In genomic region chr4:70509987-70510386, GRCm38 (mm10) we compare ENCODE assay signal across 19 mouse cellular contexts. TPM values are rescaled to one million over a fixed set of nuclear protein-coding genes. Genes with fewer than 3 reads are reported as not detected.
A peak's percentile ranks its signal among the peaks of the same experiment; 100 is the strongest.
DNase-seq lines count a peak whose midpoint lies in the region; ATAC-seq and TF ChIP-seq lines count a peak whose summit lies in the region.
"Had no signal": no experiment of that assay in that cellular context is flagged by ENCODE, and none has a peak within 500 bp of the region (broad histone marks: within the 10 kb centered on the region; RNA-seq: fewer than 3 reads in every experiment).

No protein-coding gene starts in this region.

- no peak overlapping the region for H3K27ac ChIP-seq in forebrain, embryonic 12.5 days
- H3K27ac ChIP-seq in forebrain, embryonic 14.5 days (ENCODE audit: low read depth, low read length) = no peak overlapping the region; the same call in 1 of the 2 replicates
- peak overlapping the region; percentile 72 for H3K27ac ChIP-seq in layer of hippocampus, adult 2 months
- peak overlapping the region; percentile 35; the same call in 1 of the 2 replicates for H3K27ac ChIP-seq in neural tube, embryonic 13.5 days (replicated peaks)
- H3K27ac ChIP-seq in neural tube, embryonic 15.5 days (replicated peaks) = no peak overlapping the region; the same call in 1 of the 2 replicates
- H3K27ac ChIP-seq: embryonic facial prominence, embryonic 15.5 days; forebrain, embryonic 13.5 days; gastrocnemius, adult 2 months; hindbrain, embryonic 12.5 days had no signal

- H3K36me3 ChIP-seq in forebrain, embryonic 12.5 days (replicated peaks) = no peaks in the 10 kb centered on the region
- H3K36me3 ChIP-seq in forebrain, embryonic 14.5 days (ENCODE audit: control insufficient read depth, insufficient read depth, low read length) = no peaks in the 10 kb centered on the region
- no peaks in the 10 kb centered on the region for H3K36me3 ChIP-seq in neural tube, embryonic 13.5 days
- H3K36me3 ChIP-seq in neural tube, embryonic 15.5 days = no peaks in the 10 kb centered on the region
- H3K36me3 ChIP-seq: embryonic facial prominence, embryonic 15.5 days; heart, embryonic 12.5 days; hindbrain, embryonic 12.5 days had no signal

- DNase-seq in forebrain, embryonic 14.5 days (ENCODE audit: low spot score) = no peak
- DNase-seq in layer of hippocampus, adult 2 months (ENCODE audit: low spot score in 2 of 2) = no peak
- no peak for DNase-seq in layer of hippocampus, postnatal 36 days
- no peak for DNase-seq in MN1 (ENCODE audit: low spot score)
- DNase-seq: adrenal gland, adult 2 months; adrenal gland, postnatal 25 days; cerebellum, postnatal 14 days; gastrocnemius, adult 2 months; gastrocnemius, postnatal 25 days had no signal

- no peak for TF ChIP-seq CTCF in layer of hippocampus, adult 2 months (conservative IDR thresholded peaks at IDR 0.05)

- no peaks in the 10 kb centered on the region for H3K27me3 ChIP-seq in forebrain, embryonic 12.5 days
- no peaks in the 10 kb centered on the region for H3K27me3 ChIP-seq in forebrain, embryonic 14.5 days (replicated peaks; ENCODE audit: control insufficient read depth, insufficient read depth, low read length)
- H3K27me3 ChIP-seq in neural tube, embryonic 13.5 days = no peaks in the 10 kb centered on the region
- no peaks in the 10 kb centered on the region for H3K27me3 ChIP-seq in neural tube, embryonic 15.5 days (replicated peaks)
- H3K27me3 ChIP-seq: CH12.LX; embryonic facial prominence, embryonic 15.5 days; forebrain, embryonic 13.5 days; heart, embryonic 12.5 days; hindbrain, embryonic 12.5 days had no signal

- H3K4me2 ChIP-seq in forebrain, embryonic 12.5 days = no peak overlapping the region
- no peak overlapping the region for H3K4me2 ChIP-seq in forebrain, embryonic 14.5 days (ENCODE audit: low read length)
- no peak overlapping the region for H3K4me2 ChIP-seq in neural tube, embryonic 13.5 days
- no peak overlapping the region for H3K4me2 ChIP-seq in neural tube, embryonic 15.5 days
- H3K4me2 ChIP-seq: embryonic facial prominence, embryonic 15.5 days; forebrain, embryonic 13.5 days; heart, embryonic 12.5 days; hindbrain, embryonic 12.5 days had no signal

- peak; percentile 49; the same call in 1 of the 2 replicates for ATAC-seq in forebrain, embryonic 12.5 days (ENCODE audit: low FRiP score)
- ATAC-seq in forebrain, embryonic 14.5 days = no peak; the same call in 1 of the 2 replicates
- ATAC-seq in neural tube, embryonic 13.5 days (ENCODE audit: low read depth) = no peak
- no peak for ATAC-seq in neural tube, embryonic 15.5 days (ENCODE audit: low FRiP score)
- ATAC-seq: inflammation-experienced regulatory T-cells, adult 6 months had no signal

- H3K4me1 ChIP-seq in forebrain, embryonic 12.5 days = peaks cover 10% of the 10 kb centered on the region; the same call in 1 of the 2 replicates
- peaks cover 6% of the 10 kb centered on the region; the same call in 1 of the 2 replicates for H3K4me1 ChIP-seq in forebrain, embryonic 14.5 days (ENCODE audit: control insufficient read depth, insufficient read depth, low read length)
- peaks cover 12% of the 10 kb centered on the region for H3K4me1 ChIP-seq in neural tube, embryonic 13.5 days (replicated peaks)
- peaks cover 4% of the 10 kb centered on the region; the same call in 1 of the 2 replicates for H3K4me1 ChIP-seq in neural tube, embryonic 15.5 days
- H3K4me1 ChIP-seq: embryonic facial prominence, embryonic 15.5 days; heart, embryonic 12.5 days had no signal

- no peaks in the 10 kb centered on the region for H3K9me3 ChIP-seq in forebrain, embryonic 12.5 days
- no peaks in the 10 kb centered on the region for H3K9me3 ChIP-seq in forebrain, embryonic 14.5 days (replicated peaks; ENCODE audit: control insufficient read depth, low read length)
- H3K9me3 ChIP-seq in neural tube, embryonic 13.5 days = no peaks in the 10 kb centered on the region
- H3K9me3 ChIP-seq in neural tube, embryonic 15.5 days (replicated peaks) = no peaks in the 10 kb centered on the region
- H3K9me3 ChIP-seq: embryonic facial prominence, embryonic 15.5 days; forebrain, embryonic 13.5 days; heart, embryonic 12.5 days; hindbrain, embryonic 12.5 days had no signal

- no peak overlapping the region for H3K9ac ChIP-seq in forebrain, embryonic 12.5 days
- H3K9ac ChIP-seq in forebrain, embryonic 14.5 days (ENCODE audit: low read length) = no peak overlapping the region
- no peak overlapping the region for H3K9ac ChIP-seq in neural tube, embryonic 13.5 days
- H3K9ac ChIP-seq in neural tube, embryonic 15.5 days (replicated peaks) = no peak overlapping the region
- H3K9ac ChIP-seq: embryonic facial prominence, embryonic 15.5 days; forebrain, embryonic 13.5 days; heart, embryonic 12.5 days; hindbrain, embryonic 12.5 days had no signal

- H3K4me3 ChIP-seq in forebrain, embryonic 12.5 days (replicated peaks) = no peak overlapping the region
- H3K4me3 ChIP-seq in forebrain, embryonic 14.5 days (ENCODE audit: low read depth, low read length) = no peak overlapping the region
- H3K4me3 ChIP-seq in layer of hippocampus, adult 2 months = no peak overlapping the region
- H3K4me3 ChIP-seq in neural tube, embryonic 13.5 days = no peak overlapping the region
- H3K4me3 ChIP-seq in neural tube, embryonic 15.5 days (replicated peaks) = no peak overlapping the region
- H3K4me3 ChIP-seq: embryonic facial prominence, embryonic 15.5 days; erythroblast, embryonic 14.5 days; forebrain, embryonic 13.5 days; gastrocnemius, adult 2 months; heart, embryonic 12.5 days; hindbrain, embryonic 12.5 days had no signal

- WGBS in forebrain, embryonic 12.5 days = 27% methylated on average over 2 of the region's 2 CpGs
- 26% methylated on average over 2 of the region's 2 CpGs for WGBS in forebrain, embryonic 14.5 days
- WGBS in neural tube, embryonic 13.5 days = 53% methylated on average over 2 of the region's 2 CpGs
- 58% methylated on average over 2 of the region's 2 CpGs for WGBS in neural tube, embryonic 15.5 days

RNA-seq across cellular contexts. Expression of gene Megf9, which starts 24.8 kb away (rescaled TPM):
- 33.2 and 33.6 TPM in 2 replicates for polyA plus RNA-seq in forebrain, embryonic 12.5 days (2016; fragmentation: Nextera tagmentation; extraction: Ambion mirVana)
- 28.7 and 33.0 TPM in 2 replicates for polyA plus RNA-seq in forebrain, embryonic 14.5 days (2014; fragmentation: Nextera tagmentation; extraction: Ambion mirVana)
- total RNA-seq in layer of hippocampus, adult 2 months (2021) = 100 to 1,000 TPM; 126 to 132 TPM
- 100 to 1,000 TPM; 119 to 120 TPM for total RNA-seq in layer of hippocampus, postnatal 36 days (2021)
- 26.7 and 28.0 TPM in 2 replicates for polyA plus RNA-seq in neural tube, embryonic 13.5 days (2015; fragmentation: Nextera tagmentation; extraction: Ambion mirVana)
- 24.1 and 27.0 TPM in 2 replicates for polyA plus RNA-seq in neural tube, embryonic 15.5 days (2015; fragmentation: Nextera tagmentation; extraction: Ambion mirVana)
- total RNA-seq: CH12.LX had no signal

Comparison
In these comparisons a context has a peak if more than half of its experiments do, and no peak if none do; other contexts are left out.
1. H3K27ac ChIP-seq: peak in layer of hippocampus, adult 2 months (single experiment) and neural tube, embryonic 13.5 days (single experiment); none in forebrain, embryonic 12.5 days (single experiment), forebrain, embryonic 14.5 days (single experiment) and neural tube, embryonic 15.5 days (single experiment).